Mouse (Mus musculus) heart, adult 2 months (tissue): Measurements from ENCODE around the gene C1qa.

Experiments
- CTCF ChIP-seq: fragments of 200-600 bp; IDR thresholded peaks from 2 replicates; pipeline ENCODE4 v1.8.1; 2022; ENCODE audit warnings: antibody characterized with exemption, mild to moderate bottlenecking, moderate library complexity
- EP300 ChIP-seq: fragments of 200-500 bp; IDR thresholded peaks from 2 replicates; pipeline ENCODE4 v1.6.1; 2011; ENCODE audit warnings: low read depth, low read length, control low read depth; ENCODE audit not compliant: insufficient read depth
- POLR2A ChIP-seq: fragments of 200-500 bp; IDR thresholded peaks from 2 replicates; pipeline ENCODE4 v1.6.1; 2011; ENCODE audit warnings: mild to moderate bottlenecking, low read depth, low read length, control low read depth; ENCODE audit not compliant: insufficient read depth

- no peak for TF ChIP-seq POLR2A
- TF ChIP-seq CTCF, result no peak
- no peak for TF ChIP-seq EP300
Observed at GRCm38 (mm10) chr4:136916359-136917164, 18.0 kb upstream of the C1qa start.
